Mouse (Mus musculus) embryo, embryonic 10 days (tissue): ENCODE results near the gene Sec61b.

ENCODE experiments used
- DNase-seq: peaks from one replicate; pipeline ENCODE4 v3.0.0-alpha.2; 2015; ENCODE audit warnings: low spot score

Sec61b gene

GRCm38 (mm10) chr4:47473968-47474729, at the start of gene Sec61b, which contains the start of gene Alg2:
Sec61b (plus strand) TSS chr4:47474658.
Alg2 (minus strand) TSS chr4:47474333.
- peak; percentile 97 for DNase-seq

- no peak for DNase-seq
Observed at GRCm38 (mm10) chr4:47425247-47425830, 49.1 kb upstream of the Sec61b start.

- no peak for DNase-seq
Observed at GRCm38 (mm10) chr4:47427606-47428005, 46.9 kb upstream of the Sec61b start.

- peak; percentile 28 for DNase-seq
Observed at GRCm38 (mm10) chr4:47430557-47430956, 43.9 kb upstream of the Sec61b start.

- no peak for DNase-seq
Observed at GRCm38 (mm10) chr4:47431081-47431480, 43.4 kb upstream of the Sec61b start.

- DNase-seq = no peak
Observed at GRCm38 (mm10) chr4:47432766-47433165, 41.7 kb upstream of the Sec61b start.

- no peak for DNase-seq
Observed at GRCm38 (mm10) chr4:47435131-47435530, 39.3 kb upstream of the Sec61b start.

GRCm38 (mm10) chr4:47435566-47436360, 38.7 kb upstream of the Sec61b start:
- no peak for DNase-seq

GRCm38 (mm10) chr4:47437365-47438340, 36.8 kb upstream of the Sec61b start:
- DNase-seq = peak; percentile 97

GRCm38 (mm10) chr4:47438956-47439355, 35.5 kb upstream of the Sec61b start:
- no peak for DNase-seq

GRCm38 (mm10) chr4:47440951-47441350, 33.5 kb upstream of the Sec61b start:
- no peak for DNase-seq

GRCm38 (mm10) chr4:47448526-47448925, 25.9 kb upstream of the Sec61b start:
- no peak for DNase-seq

GRCm38 (mm10) chr4:47449116-47449515, 25.3 kb upstream of the Sec61b start:
- no peak for DNase-seq

- no peak for DNase-seq
Observed at GRCm38 (mm10) chr4:47449586-47450522, 24.6 kb upstream of the Sec61b start.

- no peak for DNase-seq
Observed at GRCm38 (mm10) chr4:47467196-47467595, 7.3 kb upstream of the Sec61b start.

GRCm38 (mm10) chr4:47473586-47473967, 881 bp upstream of the Sec61b start:
- no peak for DNase-seq

GRCm38 (mm10) chr4:47474730-47475643, 529 bp downstream of the Sec61b start:
- no peak for DNase-seq

- DNase-seq = no peak
Observed at GRCm38 (mm10) chr4:47477539-47477938, 3.1 kb downstream of the Sec61b start.

- no peak for DNase-seq
Observed at GRCm38 (mm10) chr4:47480095-47480494, 5.6 kb downstream of the Sec61b start.
